Mouse (Mus musculus): ENCODE measurements at regions not wholly inside any gene's neighbourhood (a gene's known extent, or its start where the extent isn't known, plus 50 kb on each side); places are given as distances from the start of the nearest gene placed in this dataset.

- in situ Hi-C loops (cut with MboI), result loop anchor here (25.0 kb wide), 2 partner anchors 713 to 1812 kb away; no protein-coding TSS in a partner anchor
Measured at GRCm38 (mm10) chr4:8374061-8374460, 135.2 kb upstream of the Car8 start.

DNA sequence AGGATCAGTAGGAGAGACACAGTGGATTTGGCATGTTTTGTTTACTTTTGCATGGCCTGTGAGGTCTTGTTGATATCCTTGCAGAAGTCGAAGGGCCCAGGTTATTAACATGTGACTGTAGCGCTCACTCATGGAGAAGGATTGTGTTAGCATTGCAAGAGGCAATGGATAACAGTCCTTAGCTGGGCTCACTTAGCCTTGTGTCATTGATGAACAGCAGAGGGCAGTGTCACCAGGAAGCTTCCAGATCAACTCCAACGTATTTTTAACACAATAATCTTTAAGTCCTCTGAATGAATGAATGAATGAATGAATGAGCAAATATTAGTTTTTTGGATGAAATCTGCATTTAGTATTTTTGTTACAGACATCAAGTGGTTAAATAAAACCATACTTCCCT, 133.2 kb upstream of the Car8 start:
- in situ Hi-C loops (cut with MboI), result loop anchor here (25.0 kb wide), 2 partner anchors 715 to 1810 kb away; no protein-coding TSS in a partner anchor

- in situ Hi-C loops (cut with MboI), result loop anchor here (25.0 kb wide), 2 partner anchors 717 to 1808 kb away; no protein-coding TSS in a partner anchor
Measured at GRCm38 (mm10) chr4:8370786-8371185, 131.9 kb upstream of the Car8 start.

DNA sequence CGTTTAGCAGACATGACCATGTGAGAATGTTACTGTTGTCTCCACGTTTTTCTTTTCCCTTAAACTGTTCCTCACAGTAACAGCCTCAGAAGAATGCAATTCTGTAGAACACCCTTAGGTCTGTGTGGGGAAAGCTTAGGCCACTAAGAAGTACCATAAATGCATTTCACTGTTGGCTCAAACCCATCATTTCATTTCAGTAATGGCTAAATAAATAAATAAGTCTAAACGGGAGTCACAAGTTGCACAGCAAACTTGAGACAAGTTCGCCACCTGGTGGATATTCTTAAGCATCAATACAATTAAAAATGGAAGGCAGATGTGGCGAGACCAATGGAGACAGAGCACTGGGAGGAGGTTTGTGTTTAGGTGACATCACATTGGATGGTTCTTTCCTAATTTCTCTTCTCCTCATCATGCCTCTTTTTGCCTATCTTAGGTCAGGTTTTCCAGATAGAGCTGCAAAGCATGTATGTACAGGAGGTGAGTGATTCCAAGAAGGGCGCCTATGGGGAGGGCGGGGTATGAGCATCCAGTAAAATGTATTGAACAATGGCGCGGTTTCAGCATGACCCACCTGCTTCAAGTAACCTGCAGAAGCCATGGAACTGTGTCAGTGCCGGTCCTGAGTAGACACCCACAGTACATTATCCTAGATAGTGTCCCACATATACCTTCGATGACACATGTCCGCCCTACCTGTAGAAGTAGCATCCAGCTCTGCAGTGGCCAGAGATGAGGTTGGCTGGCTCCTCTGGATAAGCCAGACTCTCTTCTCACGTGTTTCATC, 128.8 kb upstream of the Car8 start:
- in situ Hi-C loops (cut with MboI), result loop anchor here (25.0 kb wide), 2 partner anchors 720 to 1805 kb away; no protein-coding TSS in a partner anchor

- in situ Hi-C loops (cut with MboI), result loop anchor here (25.0 kb wide), 2 partner anchors 720 to 1805 kb away; no protein-coding TSS in a partner anchor
Measured at GRCm38 (mm10) chr4:8366978-8367377, 128.1 kb upstream of the Car8 start.

GRCm38 (mm10) chr4:8362409-8362808, 123.6 kb upstream of the Car8 start:
- in situ Hi-C loops (cut with MboI), result loop anchor here (25.0 kb wide), 2 partner anchors 725 to 1800 kb away; no protein-coding TSS in a partner anchor

DNA sequence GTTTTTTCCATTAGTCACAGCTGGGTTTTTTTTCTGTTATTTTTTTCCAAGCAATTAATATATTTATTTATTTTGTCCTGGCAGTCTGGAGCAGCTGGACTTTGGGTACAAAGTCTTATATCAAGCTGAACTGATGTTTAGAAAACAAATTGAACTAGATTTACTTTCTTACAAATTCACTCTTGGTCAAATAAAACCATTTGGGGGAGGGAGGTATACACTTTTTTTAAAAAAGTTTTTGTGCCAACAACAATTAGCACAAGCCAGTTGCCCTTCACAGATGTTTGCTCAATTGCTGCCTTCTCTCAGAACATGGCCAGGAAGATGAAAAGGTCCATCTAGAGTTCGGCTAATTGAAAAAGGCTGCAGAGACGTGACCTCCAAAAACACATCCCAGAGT, 123.1 kb upstream of the Car8 start:
- in situ Hi-C loops (cut with MboI), result loop anchor here (25.0 kb wide), 2 partner anchors 725 to 1800 kb away; no protein-coding TSS in a partner anchor

- in situ Hi-C loops (cut with MboI), result loop anchor here (25.0 kb wide), 2 partner anchors 726 to 1799 kb away; no protein-coding TSS in a partner anchor
Measured at GRCm38 (mm10) chr4:8361305-8361704, 122.5 kb upstream of the Car8 start.

- in situ Hi-C loops (cut with MboI), result loop anchor here (25.0 kb wide), 2 partner anchors 730 to 1795 kb away; no protein-coding TSS in a partner anchor
Measured at GRCm38 (mm10) chr4:8357443-8357842, 118.6 kb upstream of the Car8 start.

DNA sequence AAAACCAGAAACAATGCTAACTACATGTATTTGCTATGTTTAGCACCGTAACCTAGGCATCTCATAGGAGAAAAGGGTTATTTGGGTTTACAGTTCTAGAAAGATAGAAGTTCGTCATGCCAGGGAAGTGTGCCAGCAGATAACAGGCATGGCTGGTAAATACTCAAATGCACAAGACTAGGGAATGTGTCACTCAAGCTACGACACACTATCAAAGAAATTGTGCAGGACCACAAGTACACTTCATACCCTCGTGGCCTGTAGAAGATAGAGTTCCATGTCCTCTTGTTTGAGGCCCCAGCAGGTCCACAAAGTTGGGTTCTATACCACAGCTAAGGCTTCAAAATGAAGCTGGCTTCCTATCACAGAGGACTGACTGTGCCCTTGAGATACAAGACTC, 103.1 kb upstream of the Car8 start:
- in situ Hi-C loops (cut with MboI), result no loop called here

DNA sequence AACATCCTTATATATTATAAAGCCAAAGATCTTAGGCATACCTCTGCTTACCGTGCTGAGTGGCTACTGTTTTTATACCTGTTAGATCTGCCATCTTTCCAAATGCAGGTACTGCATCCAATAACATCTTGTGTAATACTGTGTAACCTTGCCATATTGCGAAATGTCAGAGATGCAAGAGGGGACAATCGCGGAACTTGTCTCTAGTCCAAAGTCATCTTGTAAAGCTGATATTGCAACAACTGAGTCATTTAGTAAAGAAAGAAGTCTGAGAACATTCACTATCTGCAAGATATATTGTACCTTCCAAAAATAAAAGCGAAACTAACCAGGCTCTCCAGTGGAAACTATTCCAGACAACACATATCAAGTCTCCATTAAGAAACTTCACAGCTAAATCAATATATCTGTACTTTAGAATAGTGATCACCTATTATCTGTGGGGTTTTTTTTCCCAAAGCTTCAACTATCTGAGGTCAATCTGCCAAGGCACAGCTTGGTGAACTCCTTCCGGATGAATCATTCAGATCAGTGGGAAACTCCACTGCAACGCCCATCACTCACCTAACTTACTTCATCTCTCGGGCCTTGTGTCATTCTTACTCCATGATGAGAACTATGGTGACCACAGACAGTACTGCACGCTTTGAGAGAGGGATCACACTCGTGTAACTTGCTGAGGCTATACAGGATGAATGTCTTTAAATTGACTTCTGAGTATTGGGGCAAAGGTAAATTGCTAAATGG, 70.6 kb upstream of the Car8 start:
- in situ Hi-C loops (cut with MboI), result no loop called here

- in situ Hi-C loops (cut with MboI), result no loop called here
Measured at GRCm38 (mm10) chr4:8292563-8292962, 53.7 kb upstream of the Car8 start.

DNA sequence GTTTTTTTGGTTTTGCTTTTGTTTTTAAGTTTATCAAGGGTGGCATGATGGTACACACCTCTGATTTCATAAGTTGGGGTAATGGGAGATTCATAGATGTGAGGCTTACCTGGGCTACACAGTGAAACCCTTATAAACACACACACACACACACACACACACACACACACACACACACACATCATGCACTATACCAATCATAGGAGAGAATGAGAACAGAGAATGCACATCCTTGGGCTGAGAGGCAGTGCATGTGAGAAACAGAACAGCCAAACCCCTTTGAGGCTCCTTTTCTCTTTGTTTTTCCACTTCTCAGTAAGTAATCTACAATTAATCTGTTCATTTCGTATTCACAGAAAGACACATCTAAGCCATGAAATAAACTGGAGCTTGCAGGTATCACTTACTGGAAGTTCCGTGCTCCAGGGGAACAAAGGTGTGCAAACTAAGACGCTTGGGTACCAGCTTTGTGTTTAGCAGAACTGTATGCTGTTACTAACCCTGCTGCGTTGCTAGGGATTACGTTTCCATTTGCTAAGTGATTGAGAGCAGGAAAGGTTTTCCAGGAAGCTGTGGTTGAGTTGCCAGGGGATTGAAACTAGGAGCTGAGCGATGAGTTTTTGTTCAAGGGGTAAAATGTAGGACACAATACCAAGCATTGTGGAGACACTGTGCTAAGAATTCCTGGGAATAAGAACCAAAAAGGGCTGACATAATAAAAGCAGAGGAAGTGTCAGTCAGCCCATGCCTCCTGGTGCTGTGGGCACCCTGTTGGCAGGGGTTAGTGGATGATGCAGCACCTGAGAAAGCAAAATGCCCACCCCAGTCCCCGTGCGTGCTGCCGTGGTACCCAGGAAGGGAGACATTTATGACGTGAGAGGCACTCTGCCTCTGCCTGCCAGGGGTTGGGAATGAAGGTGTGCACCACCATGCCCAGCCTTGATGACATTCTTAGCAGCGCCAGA, 53.0 kb upstream of the Car8 start:
- in situ Hi-C loops (cut with MboI), result no loop called here

DNA sequence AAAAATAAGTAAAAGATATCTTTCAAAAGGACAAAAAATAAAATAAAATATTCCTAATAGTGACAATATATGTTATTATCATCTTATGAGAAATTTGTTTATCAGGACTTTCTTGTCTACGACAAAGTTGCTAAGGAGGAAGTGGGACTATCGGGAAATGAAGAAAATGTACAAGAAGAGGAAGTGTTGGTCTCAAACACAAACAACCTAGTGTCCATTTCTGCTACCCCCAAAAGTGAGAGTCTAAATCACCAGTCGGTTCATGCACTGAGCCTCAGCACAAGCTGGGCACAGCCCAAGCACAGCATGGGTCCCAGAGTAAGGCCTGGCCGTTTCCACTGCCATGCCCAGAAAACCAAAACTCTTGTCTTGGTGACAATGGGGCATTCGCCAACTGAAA, 51.1 kb upstream of the Car8 start:
- in situ Hi-C loops (cut with MboI), result no loop called here
